ENCODE assay signal across 8 mouse cellular contexts in the genomic region with DNA sequence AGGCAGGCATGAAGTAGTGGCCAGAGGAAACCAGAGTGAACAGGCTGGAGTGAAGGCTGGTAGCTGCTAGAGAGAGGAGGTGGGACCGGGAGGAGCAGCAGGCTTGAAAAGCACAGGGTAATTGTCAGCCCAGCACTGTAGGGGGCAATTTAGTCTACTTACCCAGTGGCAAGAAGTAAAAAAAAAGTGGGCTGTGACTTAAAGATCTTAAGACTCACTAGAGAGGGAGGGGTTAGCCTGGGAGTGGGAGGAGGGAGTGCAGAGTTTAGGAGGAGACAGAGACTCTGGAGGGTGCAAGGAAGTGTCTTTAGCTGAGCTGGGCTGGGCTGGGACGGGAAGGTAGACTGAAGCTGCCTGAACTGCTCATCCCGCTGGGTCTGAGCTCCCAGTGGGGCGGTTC. TPM values are rescaled to one million over a fixed set of nuclear protein-coding genes. Genes with fewer than 3 reads are reported as not detected.
DNase-seq lines count a peak whose midpoint lies in the region; ATAC-seq and TF ChIP-seq lines count a peak whose summit lies in the region.

A gene (plus strand): TSS at position 137 of the 400 bp plus-strand sequence.

- H3K4me1 ChIP-seq in E14TG2a.4 (replicated peaks; ENCODE audit: low read depth, low read length): peaks cover 19% of the 10 kb centered on the region
- peaks cover 20% of the 10 kb centered on the region for H3K4me1 ChIP-seq in heart, embryonic 15.5 days (replicated peaks)
- H3K4me1 ChIP-seq in limb, embryonic 11.5 days (ENCODE audit: control insufficient read depth, insufficient read depth, low read length): no peaks in the 10 kb centered on the region
- no peaks in the 10 kb centered on the region for H3K4me1 ChIP-seq in midbrain, postnatal 0 days (ENCODE audit: insufficient read depth, low read length)

- ATAC-seq in heart, embryonic 15.5 days (replicated peaks; ENCODE audit: insufficient number of reproducible peaks, insufficient read depth, low FRiP score, low read depth): peak; percentile 54
- ATAC-seq in limb, embryonic 11.5 days (ENCODE audit: insufficient number of reproducible peaks, low FRiP score, low TSS enrichment, low read depth): peak; percentile 69
- no peak for ATAC-seq in midbrain, postnatal 0 days (ENCODE audit: low FRiP score)

- H3K9ac ChIP-seq in heart, embryonic 15.5 days: no peak within 1 kb of the TSS
- no peak within 1 kb of the TSS for H3K9ac ChIP-seq in limb, embryonic 11.5 days (ENCODE audit: low read length)
- no peak within 1 kb of the TSS for H3K9ac ChIP-seq in midbrain, postnatal 0 days (replicated peaks; ENCODE audit: low read length, poor library complexity, severe bottlenecking)

- no peak for TF ChIP-seq CTCF in E14TG2a.4 (conservative IDR thresholded peaks at IDR 0.05; ENCODE audit: low read length)
- no peak for TF ChIP-seq CTCF in brain, embryonic 14.5 days (IDR thresholded peaks at IDR 0.05; ENCODE audit: borderline replicate concordance, extremely low read depth, insufficient read depth, insufficient read length)
- TF ChIP-seq CTCF in midbrain, postnatal 0 days (IDR thresholded peaks at IDR 0.05): no peak

- peaks cover 5% of the 10 kb centered on the region for H3K27me3 ChIP-seq in E14TG2a.4 (ENCODE audit: insufficient read depth, low read length)
- H3K27me3 ChIP-seq in heart, embryonic 15.5 days: 0 out of 2 replicates have a peak, but pooled peaks cover 7% of the 10 kb centered on the region
- no peaks in the 10 kb centered on the region for H3K27me3 ChIP-seq in limb, embryonic 11.5 days (ENCODE audit: control insufficient read depth, insufficient read depth, low read length)
- H3K27me3 ChIP-seq in midbrain, postnatal 0 days (ENCODE audit: insufficient read depth, low read length): no peaks in the 10 kb centered on the region; the same call in 1 of the 2 replicates

- TF ChIP-seq POLR2A in brain, embryonic 14.5 days (IDR thresholded peaks at IDR 0.05; ENCODE audit: borderline replicate concordance, extremely low read depth, insufficient read depth, insufficient read length, poor library complexity, severe bottlenecking): no peak

- DNase-seq in brain, embryonic 14.5 days (ENCODE audit: low read depth): peak; percentile 25
- no peak for DNase-seq in limb, embryonic 11.5 days (ENCODE audit: low spot score)
- DNase-seq in midbrain, postnatal 0 days (ENCODE audit: low spot score): no peak
- DNase-seq in right cerebral cortex, postnatal 36 days (ENCODE audit: low spot score in 2 of 2): no peak
- DNase-seq in urinary bladder, postnatal 14 days (ENCODE audit: low spot score): no peak
- DNase-seq in layer of hippocampus, postnatal 25 days (ENCODE audit: extremely low spot score in 1 of 2, low spot score in 1 of 2): no peak

- H3K9me3 ChIP-seq in E14TG2a.4 (ENCODE audit: low read length): no peaks in the 10 kb centered on the region
- H3K9me3 ChIP-seq in heart, embryonic 15.5 days (replicated peaks): no peaks in the 10 kb centered on the region
- H3K9me3 ChIP-seq in limb, embryonic 11.5 days (ENCODE audit: control insufficient read depth, low read length): no peaks in the 10 kb centered on the region
- no peaks in the 10 kb centered on the region for H3K9me3 ChIP-seq in midbrain, postnatal 0 days (ENCODE audit: low read length)

- 0 out of 2 replicates have a peak within 1 kb of the TSS, but pooled peaks have one; percentile 20 for H3K4me3 ChIP-seq in E14TG2a.4 (replicated peaks; ENCODE audit: low read length)
- peak within 1 kb of the TSS; percentile 29 for H3K4me3 ChIP-seq in heart, embryonic 15.5 days
- no peak within 1 kb of the TSS for H3K4me3 ChIP-seq in limb, embryonic 11.5 days (ENCODE audit: low read depth, low read length)
- H3K4me3 ChIP-seq in midbrain, postnatal 0 days (ENCODE audit: low read depth, low read length): peak within 1 kb of the TSS; percentile 12; the same call in 1 of the 2 replicates

- no peaks in the 10 kb centered on the region for H3K36me3 ChIP-seq in E14TG2a.4 (ENCODE audit: insufficient read depth, low read length)
- H3K36me3 ChIP-seq in heart, embryonic 15.5 days: no peaks in the 10 kb centered on the region
- H3K36me3 ChIP-seq in limb, embryonic 11.5 days (ENCODE audit: control insufficient read depth, insufficient read depth, low read length): no peaks in the 10 kb centered on the region
- H3K36me3 ChIP-seq in midbrain, postnatal 0 days (ENCODE audit: insufficient read depth, low read length): no peaks in the 10 kb centered on the region

- peak within 1 kb of the TSS; percentile 21; the same call in 1 of the 2 replicates for H3K4me2 ChIP-seq in heart, embryonic 15.5 days
- H3K4me2 ChIP-seq in limb, embryonic 11.5 days (ENCODE audit: low read depth, severe bottlenecking): no peak within 1 kb of the TSS
- H3K4me2 ChIP-seq in midbrain, postnatal 0 days (ENCODE audit: low read depth, low read length, poor library complexity, severe bottlenecking): no peak within 1 kb of the TSS

- H3K27ac ChIP-seq in heart, embryonic 15.5 days: peak within 1 kb of the TSS; percentile 4
- no peak within 1 kb of the TSS for H3K27ac ChIP-seq in limb, embryonic 11.5 days (replicated peaks; ENCODE audit: low read depth, low read length)
- no peak within 1 kb of the TSS for H3K27ac ChIP-seq in midbrain, postnatal 0 days (ENCODE audit: low read depth, low read length)

- WGBS in heart, embryonic 15.5 days: 16% methylated on average over 4 of the region's 4 CpGs
- WGBS in limb, embryonic 11.5 days: 6% methylated on average over 4 of the region's 4 CpGs
- 6% methylated on average over 4 of the region's 4 CpGs for WGBS in midbrain, postnatal 0 days

RNA-seq across cellular contexts. Expression of the gene that starts here (rescaled TPM):
- 17.7 and 24.8 TPM in 2 replicates for polyA plus RNA-seq in brain, embryonic 14.5 days (2012; rRNA removed)
- 36.0 and 47.7 TPM in 2 replicates for polyA plus RNA-seq in heart, embryonic 15.5 days (2015; fragmentation: Nextera tagmentation; extraction: Ambion mirVana)
- 33.4 and 34.9 TPM in 2 replicates for polyA plus RNA-seq in limb, embryonic 11.5 days (2014; fragmentation: Nextera tagmentation; extraction: Ambion mirVana)
- 17.4 and 22.4 TPM in 2 replicates for total RNA-seq in midbrain, postnatal 0 days (2014; rRNA removed)
- polyA plus RNA-seq in midbrain, postnatal 0 days (2015; fragmentation: Nextera tagmentation; extraction: Ambion mirVana): 19.3 and 21.3 TPM in 2 replicates
- 1 to 10 TPM; 1.1 to 1.4 TPM for total RNA-seq in layer of hippocampus, postnatal 25 days (2021)
